Mouse (Mus musculus) heart, postnatal 0 days (tissue): ENCODE results near the gene Fibp. TPM values are rescaled to one million over a fixed set of nuclear protein-coding genes. Genes with fewer than 3 reads are reported as not detected.
A peak's percentile ranks its signal among the peaks of the same experiment; 100 is the strongest.

Experiments used
- ATAC-seq: fragments of 200-750 bp; cut with Nextera tagmentation; 2 replicates; pipeline ENCODE4 v1.8.0; 2017; ENCODE audit warnings: low read depth, moderate number of reproducible peaks, moderate library complexity; ENCODE audit not compliant: insufficient read depth
- DNase-seq: peaks from one replicate; pipeline ENCODE4 v3.0.0-alpha.2; 2016; ENCODE audit warnings: low spot score
- H3K27ac ChIP-seq: fragments of 300-500 bp; sonication (generic); 2 replicates; pipeline ENCODE4 v1.5.1; 2014; ENCODE audit warnings: low read depth, mild to moderate bottlenecking
- H3K27me3 ChIP-seq: fragments of 300-500 bp; sonication (generic); 2 replicates; pipeline ENCODE4 v1.6.1; 2014; ENCODE audit warnings: low read length, mixed read lengths; ENCODE audit not compliant: control insufficient read depth, insufficient read depth
- H3K36me3 ChIP-seq: fragments of 300-500 bp; sonication (generic); replicated peaks from 2 replicates; pipeline ENCODE4 v1.6.1; 2014; ENCODE audit warnings: low read length, mixed read lengths; ENCODE audit not compliant: control insufficient read depth, insufficient read depth
- H3K4me1 ChIP-seq: fragments of 300-500 bp; sonication (generic); 2 replicates; pipeline ENCODE4 v1.6.1; 2014; ENCODE audit warnings: antibody characterized with exemption; ENCODE audit not compliant: control insufficient read depth, insufficient read depth
- H3K4me2 ChIP-seq: fragments of 300-500 bp; sonication (generic); 2 replicates; pipeline ENCODE4 v1.6.1; 2014; ENCODE audit warnings: low read depth, mild to moderate bottlenecking, low read length, moderate library complexity
- H3K4me3 ChIP-seq: fragments of 300-500 bp; sonication (generic); 2 replicates; pipeline ENCODE4 v1.5.1; 2014; ENCODE audit warnings: low read depth, low read length
- H3K9ac ChIP-seq: fragments of 300-500 bp; sonication (generic); replicated peaks from 2 replicates; pipeline ENCODE4 v1.6.1; 2014; ENCODE audit warnings: low read depth, low read length, mixed read lengths
- H3K9me3 ChIP-seq: fragments of 300-500 bp; sonication (generic); replicated peaks from 2 replicates; pipeline ENCODE4 v1.6.1; 2016; ENCODE audit warnings: low read length; ENCODE audit not compliant: control insufficient read depth
- CTCF ChIP-seq: IDR thresholded peaks from 2 replicates; pipeline ENCODE4 v1.5.1; 2016; ENCODE audit warnings: antibody characterized with exemption, control low read depth, low read depth
- EP300 ChIP-seq: IDR thresholded peaks from 2 replicates; pipeline ENCODE4 v1.6.1; 2016; ENCODE audit warnings: antibody characterized with exemption, low read depth
- WGBS: fragments of 180-500 bp; shearing (Covaris S2); extraction: QIAGEN DNeasy Blood & Tissue Kit; methylation state at CpG from one replicate; pipeline ENCODE4 v1.1.7; 2014; 5-methylcytosine and 5-hydroxymethylcytosine counted together
- polyA plus RNA-seq: library from polyadenylated mRNA; unstranded; fragments of >200 nt; fragmentation: Nextera tagmentation; extraction: Ambion mirVana; gene quantifications from 2 replicates; pipeline ENCODE4 v1.2.1, GENCODE M21; 2015
- total RNA-seq: library from RNA; depleted of rRNA; stranded (reverse); fragments of >200 nt; gene quantifications from 2 replicates; pipeline ENCODE4 v1.2.3, GENCODE M21; 2014; ENCODE audit warnings: low replicate concordance

Gene Fibp
- total and polyA plus RNA-seq, 2 experiments from 2014 or later: 86.4 to 146 TPM

DNA sequence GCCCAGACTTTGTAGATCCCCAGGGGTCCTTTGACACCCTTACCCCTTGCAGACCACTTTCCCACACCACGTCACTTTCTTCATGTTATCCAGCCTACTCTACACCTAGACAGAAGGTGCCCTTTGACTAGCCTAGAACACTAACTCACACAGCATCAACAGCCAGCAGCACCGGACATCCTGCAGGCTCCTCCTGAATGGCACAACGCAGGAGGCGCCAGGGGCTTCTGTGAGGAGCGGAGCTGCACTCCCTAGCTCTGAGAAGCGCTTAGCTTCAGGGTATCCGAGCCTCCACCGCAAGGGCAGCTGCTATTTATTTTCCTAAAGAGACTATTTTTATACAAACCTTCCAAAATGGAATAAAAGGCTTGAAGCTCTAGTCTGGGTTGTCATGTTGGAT lies 4.8 kb upstream of the Fibp start:
- no peaks in the 10 kb centered on the region for H3K9me3 ChIP-seq
- WGBS: 62% methylated on average over 8 of the region's 8 CpGs
- H3K4me3 ChIP-seq: peak overlapping the region; percentile 75
- H3K4me2 ChIP-seq: peak overlapping the region; percentile 99
- H3K27ac ChIP-seq: peak overlapping the region; percentile 61
- TF ChIP-seq EP300: no peak
- TF ChIP-seq CTCF: no peak
- ATAC-seq: no peak
- H3K9ac ChIP-seq: peak overlapping the region; percentile 89; the same call in 1 of the 2 replicates
- DNase-seq: no peak
- no peaks in the 10 kb centered on the region for H3K27me3 ChIP-seq
- peaks cover 12% of the 10 kb centered on the region for H3K36me3 ChIP-seq
- peaks cover 24% of the 10 kb centered on the region for H3K4me1 ChIP-seq

DNA sequence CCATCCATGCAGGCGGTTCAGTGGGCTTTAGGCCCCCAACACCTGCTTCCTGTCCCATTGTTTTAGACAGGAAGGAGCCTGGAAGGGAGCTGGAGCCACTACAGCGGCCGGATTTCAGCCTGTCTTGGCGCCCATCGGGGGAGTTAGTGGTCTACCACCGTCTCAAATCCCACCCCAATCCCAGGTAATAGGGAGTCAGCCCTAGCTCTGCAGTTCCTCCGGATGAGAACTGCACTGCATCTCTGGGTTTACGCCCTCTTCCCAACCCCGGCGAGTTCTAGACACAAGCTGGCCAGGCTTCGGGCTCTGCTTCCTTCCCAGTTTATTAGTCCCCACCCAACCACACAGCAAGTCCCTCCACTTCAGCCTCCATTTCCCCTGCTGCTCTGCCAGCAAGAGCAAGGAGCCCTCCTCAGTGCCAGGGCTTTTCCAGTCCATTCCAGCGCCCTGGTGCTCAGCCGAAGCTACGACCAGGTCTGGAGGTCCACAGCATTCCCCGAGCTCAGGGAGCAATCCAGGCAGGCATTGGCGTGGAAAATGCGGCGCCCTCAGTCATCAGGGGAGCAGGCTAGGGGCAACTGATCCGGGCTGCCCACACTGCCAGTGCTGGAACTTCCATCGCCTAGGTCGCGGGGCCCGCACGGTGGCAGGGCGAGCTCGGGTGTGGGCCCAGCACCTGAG lies 4.0 kb upstream of the Fibp start:
- TF ChIP-seq EP300: peak; percentile 68; the same call in 1 of the 2 replicates
- no peak for TF ChIP-seq CTCF
- Histone ChIP-seq H3K4me2 (peak overlapping the region; percentile 99), H3K9ac (peak overlapping the region; percentile 89), H3K4me1 (peaks cover 30% of the 10 kb centered on the region), H3K27ac (peak overlapping the region; percentile 98), H3K27me3 (no peaks in the 10 kb centered on the region), H3K36me3 (peaks cover 12% of the 10 kb centered on the region), H3K4me3 (peak overlapping the region; percentile 75), H3K9me3 (no peaks in the 10 kb centered on the region)
- peak; percentile 7 for ATAC-seq
- DNase-seq: no peak
- WGBS: 2% methylated on average over 26 of the region's 26 CpGs

DNA sequence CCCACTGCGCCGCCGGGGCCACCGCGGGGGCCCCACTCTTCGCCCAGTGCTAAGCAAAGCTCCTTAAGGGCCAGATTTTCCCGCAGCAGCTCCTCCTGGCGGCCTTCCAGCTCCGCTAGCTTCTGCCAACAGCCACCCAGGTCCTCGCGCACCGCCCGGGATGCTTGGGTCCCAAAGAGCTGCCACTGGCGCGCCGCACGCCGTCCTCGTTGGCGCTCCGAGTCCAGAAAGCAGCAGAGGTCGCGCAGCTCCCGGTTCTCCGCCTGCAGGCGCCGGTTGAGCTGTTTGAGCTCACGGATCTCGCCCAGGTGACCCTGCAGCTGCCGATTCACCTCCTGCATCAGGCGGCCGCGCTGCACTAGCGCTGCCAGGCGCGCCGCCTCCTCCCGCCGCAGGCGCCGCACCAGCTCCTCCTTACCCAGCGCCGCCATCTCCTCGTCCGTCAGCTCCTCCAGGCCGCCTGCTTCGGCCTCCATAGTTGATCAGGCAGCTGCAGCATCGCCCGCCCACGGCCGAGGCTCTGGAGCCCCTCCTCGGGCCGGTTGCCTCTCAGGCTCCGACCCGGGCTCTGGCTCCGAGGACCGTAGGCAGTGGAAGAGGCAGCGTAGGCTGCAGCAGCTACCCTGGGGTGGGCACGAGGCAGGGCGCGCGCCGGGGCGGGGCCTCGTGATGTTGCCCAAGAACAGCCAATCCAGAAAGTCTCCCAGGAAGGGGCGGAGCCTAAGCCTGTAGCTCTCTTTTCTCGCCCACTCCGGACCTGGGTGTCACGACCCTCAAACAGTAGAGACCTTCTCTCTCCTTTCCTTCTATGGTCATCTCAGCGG lies 3.3 kb upstream of the Fibp start:
- peaks cover 15% of the 10 kb centered on the region for H3K36me3 ChIP-seq
- under 1% methylated on average over 68 of the region's 70 CpGs for WGBS
- H3K27me3 ChIP-seq: no peaks in the 10 kb centered on the region
- peaks cover 31% of the 10 kb centered on the region for H3K4me1 ChIP-seq
- peak; percentile 86 for ATAC-seq
- no peaks in the 10 kb centered on the region for H3K9me3 ChIP-seq
- peak overlapping the region; percentile 75 for H3K4me3 ChIP-seq
- peak overlapping the region; percentile 99 for H3K4me2 ChIP-seq
- peak; percentile 98 for DNase-seq
- TF ChIP-seq CTCF (peak; percentile 2; the same call in 1 of the 2 replicates), EP300 (no peak)
- H3K27ac ChIP-seq: peak overlapping the region; percentile 98
- peak overlapping the region; percentile 89 for H3K9ac ChIP-seq

DNA sequence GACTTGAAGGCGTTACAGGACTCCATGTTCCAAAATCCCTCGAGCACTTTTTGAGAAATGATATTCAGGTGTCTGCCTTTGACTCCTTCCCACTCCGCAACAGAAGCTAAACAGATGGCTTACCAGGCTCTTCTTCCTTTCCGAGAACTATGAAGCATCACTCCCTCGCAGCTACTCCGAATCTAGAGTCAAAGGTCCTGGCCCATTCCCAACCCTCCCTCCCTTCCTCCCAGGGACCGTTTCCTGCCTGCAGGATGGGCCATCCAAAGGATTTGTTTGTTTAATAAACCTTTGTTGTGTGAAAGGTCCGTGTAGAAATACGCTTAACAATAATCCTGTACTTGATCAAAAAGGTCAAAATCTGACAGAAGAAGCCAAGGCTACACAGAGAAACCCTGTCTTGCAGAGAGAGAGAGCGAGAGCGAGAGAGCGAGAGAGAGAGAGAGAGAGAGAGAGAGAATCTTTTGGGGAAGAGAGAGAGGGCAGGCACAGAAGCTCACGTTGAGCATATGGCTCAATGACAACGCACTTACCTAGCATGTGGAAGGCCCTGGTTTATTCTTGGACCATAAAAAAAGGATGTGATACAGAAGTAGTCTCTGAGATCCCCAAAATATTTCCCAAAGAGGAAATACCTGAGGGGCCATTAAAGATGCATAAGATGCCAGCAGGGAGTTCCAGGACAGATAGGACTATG lies 2.5 kb upstream of the Fibp start, which contains the start of gene Ccdc85b:
Gene Ccdc85b (minus strand): TSS at position 149 of the 697 bp plus-strand sequence.
- peak; percentile 18 for ATAC-seq

DNA sequence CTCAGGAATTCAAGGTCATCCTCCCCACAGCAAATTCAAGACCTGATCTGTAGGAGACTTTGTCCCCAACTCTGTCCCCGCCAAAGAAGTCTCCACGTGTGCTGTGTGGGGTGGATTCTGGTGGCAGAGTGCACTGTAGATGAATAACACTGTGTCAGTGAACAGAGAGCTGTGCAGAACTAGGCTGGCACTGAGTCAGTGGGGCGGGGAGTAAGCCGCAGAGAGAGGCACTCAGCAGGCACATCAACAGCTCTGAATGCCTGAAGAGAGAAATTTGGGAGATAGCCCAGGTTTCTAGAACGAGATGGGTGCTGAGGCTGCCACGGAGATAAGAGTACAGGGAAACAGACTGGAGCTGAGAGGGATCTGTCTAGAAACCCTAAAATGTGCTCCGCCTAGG lies 1.4 kb upstream of the Fibp start:
- H3K27me3 ChIP-seq: no peaks in the 10 kb centered on the region
- peaks cover 31% of the 10 kb centered on the region for H3K4me1 ChIP-seq
- ATAC-seq (no peak), DNase-seq (no peak)
- no peaks in the 10 kb centered on the region for H3K9me3 ChIP-seq
- 48% methylated on average over 7 of the region's 7 CpGs for WGBS
- H3K27ac ChIP-seq: no peak overlapping the region
- TF ChIP-seq EP300: no peak
- no peak for TF ChIP-seq CTCF
- no peak overlapping the region for H3K9ac ChIP-seq
- H3K4me2 ChIP-seq: no peak overlapping the region
- no peak overlapping the region for H3K4me3 ChIP-seq
- peaks cover 23% of the 10 kb centered on the region for H3K36me3 ChIP-seq

More for the DNA sequence above, 2.5 kb upstream of the Fibp start, which contains the start of gene Ccdc85b:
- Histone ChIP-seq H3K4me1 (peaks cover 31% of the 10 kb centered on the region), H3K4me3 (peak within 1 kb of the TSS; percentile 75), H3K9ac (peak within 1 kb of the TSS; percentile 89), H3K4me2 (peak within 1 kb of the TSS; percentile 99), H3K36me3 (peaks cover 22% of the 10 kb centered on the region), H3K27ac (peak within 1 kb of the TSS; percentile 98), H3K27me3 (no peaks in the 10 kb centered on the region), H3K9me3 (no peaks in the 10 kb centered on the region)
- DNase-seq: no peak
- 14% methylated on average over 14 of the region's 14 CpGs for WGBS
- no peak for TF ChIP-seq CTCF
- peak; percentile 39; the same call in 1 of the 2 replicates for TF ChIP-seq EP300
